Comparison of ENCODE assay signal across 35 mouse cellular contexts in the genomic region with DNA sequence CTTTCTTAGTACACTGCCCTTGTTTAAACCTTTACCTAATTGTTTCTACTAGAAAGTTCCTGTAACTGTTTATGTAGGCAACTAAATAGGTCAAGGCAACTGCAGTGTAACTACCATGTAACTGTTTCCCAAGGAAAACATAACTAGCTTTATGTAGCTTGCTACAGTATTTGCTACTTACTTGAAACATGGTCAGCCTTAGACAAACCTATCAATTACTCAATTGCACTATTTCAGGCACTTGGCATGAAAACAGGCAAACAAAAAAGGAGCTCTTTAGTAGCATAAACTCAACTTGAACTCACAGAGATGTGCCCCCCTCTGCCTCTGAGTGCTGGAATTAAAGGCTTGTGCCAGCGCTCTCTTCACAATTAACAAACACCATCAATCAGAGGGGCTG.
"Had no signal": no experiment of that assay in that cellular context is flagged by ENCODE, and none has a peak within 500 bp of the region (broad histone marks: within the 10 kb centered on the region; RNA-seq: fewer than 3 reads in every experiment).

No protein-coding gene starts in this region.

- H3K4me1 ChIP-seq: heart, embryonic 10.5 days; heart, embryonic 12.5 days; heart, embryonic 13.5 days; heart, embryonic 15.5 days; hindbrain, embryonic 10.5 days; hindbrain, embryonic 12.5 days; hindbrain, embryonic 13.5 days; hindbrain, embryonic 15.5 days; intestine, embryonic 15.5 days; kidney, embryonic 15.5 days had no signal

- ATAC-seq: hindbrain, embryonic 16.5 days; hindbrain, postnatal 0 days; inflammation-experienced regulatory T-cells, adult 6 months; intestine, embryonic 15.5 days; intestine, embryonic 16.5 days; intestine, postnatal 0 days had no signal

- H3K4me3 ChIP-seq: heart, embryonic 10.5 days; heart, embryonic 12.5 days; heart, embryonic 13.5 days; heart, embryonic 15.5 days; hindbrain, embryonic 10.5 days; hindbrain, embryonic 12.5 days; hindbrain, embryonic 13.5 days; hindbrain, embryonic 15.5 days; intestine, embryonic 15.5 days; kidney, embryonic 15.5 days; layer of hippocampus, adult 2 months had no signal

- DNase-seq: heart, postnatal 10 days; heart, postnatal 14 days; heart, postnatal 36 days; heart, postnatal 4 days; kidney, adult 11 months; kidney, adult 18-20 months; kidney, adult 2 months; kidney, adult 8-10 months; kidney, adult 9 months; kidney, postnatal 10 days; kidney, postnatal 14 days; kidney, postnatal 25 days; kidney, postnatal 36 days; kidney, postnatal 4 days; layer of hippocampus, adult 9-11 months; layer of hippocampus, postnatal 36 days had no signal

- H3K27me3 ChIP-seq: heart, embryonic 12.5 days; heart, embryonic 13.5 days; heart, embryonic 15.5 days; hindbrain, embryonic 12.5 days; hindbrain, embryonic 13.5 days; hindbrain, embryonic 15.5 days; intestine, embryonic 15.5 days; kidney, embryonic 15.5 days had no signal

- H3K9ac ChIP-seq: heart, embryonic 12.5 days; heart, embryonic 13.5 days; heart, embryonic 15.5 days; hindbrain, embryonic 12.5 days; hindbrain, embryonic 13.5 days; hindbrain, embryonic 14.5 days; hindbrain, embryonic 15.5 days; intestine, embryonic 15.5 days; kidney, embryonic 15.5 days had no signal

- H3K36me3 ChIP-seq: intestine, embryonic 15.5 days had no signal

- H3K27ac ChIP-seq: heart, embryonic 10.5 days; heart, embryonic 13.5 days; heart, embryonic 15.5 days; hindbrain, embryonic 10.5 days; hindbrain, embryonic 12.5 days; hindbrain, embryonic 13.5 days; hindbrain, embryonic 14.5 days; hindbrain, embryonic 15.5 days; hindbrain, postnatal 0 days; intestine, embryonic 15.5 days; kidney, embryonic 15.5 days; kidney, postnatal 0 days; layer of hippocampus, adult 2 months had no signal

- H3K9me3 ChIP-seq: heart, embryonic 10.5 days; heart, embryonic 12.5 days; heart, embryonic 13.5 days; heart, embryonic 15.5 days; hindbrain, embryonic 10.5 days; hindbrain, embryonic 12.5 days; hindbrain, embryonic 13.5 days; hindbrain, embryonic 15.5 days; intestine, embryonic 15.5 days; kidney, embryonic 15.5 days had no signal

- H3K4me2 ChIP-seq: heart, embryonic 11.5 days; heart, embryonic 12.5 days; heart, embryonic 13.5 days; heart, embryonic 15.5 days; hindbrain, embryonic 12.5 days; hindbrain, embryonic 13.5 days; hindbrain, embryonic 14.5 days; hindbrain, embryonic 15.5 days; intestine, embryonic 15.5 days; kidney, embryonic 15.5 days had no signal
